Mouse (Mus musculus) erythroblast, embryonic 14.5 days (primary cell): ENCODE results near the gene Fstl1.

Experiments
- GATA1 ChIP-seq: IDR thresholded peaks from 2 replicates; pipeline ENCODE4 v1.6.1; 2012; ENCODE audit warnings: low read length, inconsistent platforms, mixed read lengths
- TAL1 ChIP-seq: IDR thresholded peaks from 3 replicates; pipeline ENCODE4 v1.6.1; 2012; ENCODE audit warnings: low read length, inconsistent platforms, mixed read lengths

DNA sequence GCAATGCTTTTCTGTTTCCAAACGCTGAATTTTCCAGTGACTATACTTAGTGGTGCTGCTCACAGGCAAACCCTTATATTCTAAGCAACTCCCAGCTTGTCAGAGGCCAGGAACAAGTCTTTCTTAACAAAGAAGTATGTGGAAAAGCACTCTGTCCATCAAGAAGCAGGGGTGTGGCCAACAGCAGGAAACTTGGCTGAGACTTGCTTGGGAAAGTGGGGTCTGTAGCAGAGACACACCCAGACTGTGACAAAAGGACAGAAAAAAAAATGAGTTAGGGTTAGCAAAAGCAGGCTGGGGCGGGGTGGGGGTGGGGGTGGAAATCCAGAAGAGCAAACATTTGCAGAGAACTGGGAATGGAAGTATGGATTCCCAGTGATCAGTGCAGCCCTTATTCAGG lies 23.8 kb upstream of the Fstl1 start:
- no peak for TF ChIP-seq GATA1
- TF ChIP-seq TAL1 = no peak
